Mouse (Mus musculus) embryonic facial prominence, embryonic 10.5 days (tissue): ENCODE measurements around the gene D130043K22Rik. TPM values are rescaled to one million over a fixed set of nuclear protein-coding genes. Genes with fewer than 3 reads are reported as not detected.

Source experiments
- DNase-seq: peaks from one replicate; pipeline ENCODE4 v3.0.0-alpha.2; 2017; ENCODE audit warnings: low spot score
- H3K27ac ChIP-seq: fragments of 300-500 bp; sonication (generic); replicated peaks from 2 replicates; pipeline ENCODE4 v1.5.1; 2016; ENCODE audit warnings: mild to moderate bottlenecking
- H3K27me3 ChIP-seq: fragments of 300-500 bp; sonication (generic); replicated peaks from 2 replicates; pipeline ENCODE4 v1.6.1; 2016; ENCODE audit warnings: low read depth, mild to moderate bottlenecking; ENCODE audit not compliant: poor library complexity, severe bottlenecking
- H3K36me3 ChIP-seq: fragments of 300-500 bp; sonication (generic); replicated peaks from 2 replicates; pipeline ENCODE4 v1.6.1; 2016; ENCODE audit warnings: mild to moderate bottlenecking, moderate library complexity
- H3K4me1 ChIP-seq: fragments of 300-500 bp; sonication (generic); 2 replicates; pipeline ENCODE4 v1.6.1; 2016
- H3K4me3 ChIP-seq: fragments of 300-500 bp; sonication (generic); 2 replicates; pipeline ENCODE4 v1.5.1; 2016; ENCODE audit warnings: mild to moderate bottlenecking, moderate library complexity
- H3K9me3 ChIP-seq: fragments of 300-500 bp; sonication (generic); 2 replicates; pipeline ENCODE4 v1.6.1; 2016; ENCODE audit warnings: mild to moderate bottlenecking
- WGBS: fragments of 180-500 bp; shearing (Covaris S2); methylation state at CpG from one replicate; pipeline ENCODE4 v1.1.7; 2016; 5-methylcytosine and 5-hydroxymethylcytosine counted together
- polyA plus RNA-seq: library from polyadenylated mRNA; unstranded; fragments of >200 nt; fragmentation: Nextera tagmentation; extraction: Ambion mirVana; gene quantifications from 2 replicates; pipeline ENCODE4 v1.2.1, GENCODE M21; 2016

The D130043K22Rik gene
- polyA plus RNA-seq, 1 experiment from 2014 or later = 0.27 TPM

GRCm38 (mm10) chr13:24914915-24915314 lies 70.0 kb downstream of the D130043K22Rik start:
- WGBS = 82% methylated on average over 4 of the region's 4 CpGs
- H3K36me3 ChIP-seq = peaks cover 50% of the 10 kb centered on the region
- no peak for DNase-seq

DNA sequence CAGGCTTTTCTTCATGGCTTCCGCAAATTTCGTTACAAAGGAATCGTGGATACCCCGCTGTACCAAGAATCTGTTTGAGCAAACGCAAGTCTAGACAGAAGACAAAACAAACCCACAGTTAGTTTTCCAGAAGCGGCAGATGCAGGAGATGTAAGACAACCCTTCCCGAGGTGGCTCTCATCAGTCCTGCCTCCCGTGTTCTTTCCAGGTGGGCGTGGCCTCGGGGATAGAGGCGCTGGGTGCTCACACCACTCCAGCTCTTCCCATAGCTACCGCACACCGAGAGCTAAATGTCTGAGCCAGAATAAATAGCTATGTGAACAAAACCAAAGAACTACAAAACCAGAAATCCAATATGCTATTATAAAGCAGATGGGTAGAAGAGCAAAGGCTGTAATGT lies 70.9 kb downstream of the D130043K22Rik start:
- peaks cover 50% of the 10 kb centered on the region for H3K36me3 ChIP-seq
- WGBS = 67% methylated on average over 13 of the region's 13 CpGs

More at GRCm38 (mm10) chr13:24914915-24915314, 70.0 kb downstream of the D130043K22Rik start:
- no peak overlapping the region for H3K4me3 ChIP-seq
- no peak overlapping the region for H3K27ac ChIP-seq
- H3K27me3 ChIP-seq = no peaks in the 10 kb centered on the region
- no peaks in the 10 kb centered on the region for H3K9me3 ChIP-seq
- no peaks in the 10 kb centered on the region for H3K4me1 ChIP-seq

GRCm38 (mm10) chr13:24920333-24920977 lies 75.5 kb downstream of the D130043K22Rik start:
- peak; percentile 50 for DNase-seq
- Histone ChIP-seq H3K27ac (no peak overlapping the region), H3K9me3 (no peaks in the 10 kb centered on the region), H3K4me1 (no peaks in the 10 kb centered on the region), H3K27me3 (no peaks in the 10 kb centered on the region), H3K4me3 (no peak overlapping the region), H3K36me3 (peaks cover 46% of the 10 kb centered on the region)
- WGBS = 24% methylated on average over 5 of the region's 5 CpGs

More for the DNA sequence above, 70.9 kb downstream of the D130043K22Rik start:
- no peak overlapping the region for H3K4me3 ChIP-seq
- H3K27ac ChIP-seq = no peak overlapping the region
- DNase-seq = no peak
- no peaks in the 10 kb centered on the region for H3K9me3 ChIP-seq
- H3K27me3 ChIP-seq = no peaks in the 10 kb centered on the region
- H3K4me1 ChIP-seq = no peaks in the 10 kb centered on the region

- H3K27me3 ChIP-seq = no peaks in the 10 kb centered on the region
- no peak for DNase-seq
- H3K36me3 ChIP-seq = peaks cover 46% of the 10 kb centered on the region
- no peak overlapping the region for H3K4me3 ChIP-seq
- WGBS = 86% methylated on average over 6 of the region's 6 CpGs
- H3K4me1 ChIP-seq = no peaks in the 10 kb centered on the region
- no peak overlapping the region for H3K27ac ChIP-seq
- H3K9me3 ChIP-seq = no peaks in the 10 kb centered on the region
These were observed 76.3 kb downstream of the D130043K22Rik start for GRCm38 (mm10) chr13:24921281-24921680.

DNA sequence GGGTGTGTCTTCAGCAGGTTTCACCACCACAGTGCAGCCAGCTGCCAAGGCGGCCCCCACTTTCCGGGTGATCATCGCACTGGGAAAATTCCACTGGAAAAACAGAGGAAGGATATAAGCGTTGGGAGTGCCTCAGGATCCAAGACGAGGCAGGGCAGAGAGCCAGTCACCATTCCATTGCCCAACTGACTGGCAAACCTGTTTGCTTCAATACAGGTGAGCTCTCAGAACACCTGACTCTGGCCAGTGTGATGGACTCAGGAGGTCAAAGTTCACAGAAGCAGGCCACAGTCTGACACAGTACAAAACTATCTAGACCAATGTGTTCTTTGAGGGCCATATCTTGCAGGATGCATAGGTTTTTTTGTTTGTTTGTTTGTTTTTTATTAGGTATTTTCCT lies 79.1 kb downstream of the D130043K22Rik start:
- H3K27ac ChIP-seq = no peak overlapping the region
- no peaks in the 10 kb centered on the region for H3K27me3 ChIP-seq
- H3K4me3 ChIP-seq = no peak overlapping the region
- WGBS = 90% methylated on average over 5 of the region's 5 CpGs
- no peaks in the 10 kb centered on the region for H3K4me1 ChIP-seq
- no peaks in the 10 kb centered on the region for H3K9me3 ChIP-seq
- no peak for DNase-seq
- peaks cover 29% of the 10 kb centered on the region for H3K36me3 ChIP-seq

- no peaks in the 10 kb centered on the region for H3K4me1 ChIP-seq
- H3K27me3 ChIP-seq = no peaks in the 10 kb centered on the region
- no peaks in the 10 kb centered on the region for H3K9me3 ChIP-seq
- no peak for DNase-seq
- no peak overlapping the region for H3K4me3 ChIP-seq
- H3K36me3 ChIP-seq = peaks cover 8% of the 10 kb centered on the region
- no peak overlapping the region for H3K27ac ChIP-seq
These were observed 85.7 kb downstream of the D130043K22Rik start for GRCm38 (mm10) chr13:24930591-24930990.

DNA sequence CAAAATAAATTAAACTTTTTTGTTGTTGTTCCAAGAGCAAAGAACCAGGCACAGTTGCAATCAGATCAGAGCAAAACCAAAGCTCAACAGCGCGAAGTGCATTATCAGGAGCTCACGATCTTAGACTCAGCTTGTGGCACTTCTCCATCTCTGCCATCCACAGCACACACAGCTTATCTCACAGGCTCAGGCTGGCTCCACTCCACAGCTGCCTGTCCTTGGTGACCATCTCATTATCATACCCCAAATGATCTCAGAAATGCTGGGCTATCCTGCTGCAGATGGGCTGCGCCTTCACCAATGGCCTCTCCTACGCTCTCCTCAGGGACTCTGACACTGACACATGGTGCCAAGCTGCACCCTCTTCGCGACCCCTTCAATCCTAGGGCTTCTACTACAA lies 88.3 kb downstream of the D130043K22Rik start:
- H3K27ac ChIP-seq = no peak overlapping the region
- no peak for DNase-seq
- 90% methylated on average over 7 of the region's 7 CpGs for WGBS
- H3K36me3 ChIP-seq = peaks cover 11% of the 10 kb centered on the region
- peaks cover 12% of the 10 kb centered on the region for H3K4me1 ChIP-seq
- peaks cover 10% of the 10 kb centered on the region for H3K27me3 ChIP-seq
- no peak overlapping the region for H3K4me3 ChIP-seq
- no peaks in the 10 kb centered on the region for H3K9me3 ChIP-seq

DNA sequence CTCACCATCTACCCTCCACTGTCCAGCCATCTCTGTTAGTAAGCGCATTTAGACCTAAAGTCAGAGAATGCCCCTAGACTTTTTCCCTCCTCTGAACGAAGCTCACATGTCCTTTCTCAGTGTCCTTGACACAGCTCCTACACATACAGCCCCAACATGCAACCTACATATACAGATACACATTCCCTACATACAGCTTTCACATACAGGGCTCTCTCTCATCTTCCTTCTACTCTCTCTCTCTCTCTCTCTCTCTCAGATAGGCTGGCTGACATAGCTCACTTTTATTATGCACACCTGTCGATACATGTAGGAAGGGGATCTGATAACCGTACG lies 91.8 kb downstream of the D130043K22Rik start:
- Histone ChIP-seq H3K4me1 (peaks cover 13% of the 10 kb centered on the region), H3K27ac (no peak overlapping the region; the same call in 1 of the 2 replicates), H3K27me3 (peaks cover 16% of the 10 kb centered on the region), H3K4me3 (peak overlapping the region; percentile 86), H3K9me3 (no peaks in the 10 kb centered on the region), H3K36me3 (peaks cover 11% of the 10 kb centered on the region)
- 60% methylated on average over 5 of the region's 5 CpGs for WGBS
- DNase-seq = no peak

- Histone ChIP-seq H3K9me3 (no peaks in the 10 kb centered on the region), H3K4me3 (peak within 1 kb of the TSS; percentile 86), H3K27me3 (peaks cover 21% of the 10 kb centered on the region), H3K4me1 (peaks cover 13% of the 10 kb centered on the region), H3K36me3 (peaks cover 11% of the 10 kb centered on the region), H3K27ac (peak within 1 kb of the TSS; percentile 88)
- peak; percentile 88 for DNase-seq
- WGBS = under 1% methylated on average over 75 of the region's 75 CpGs
These were observed 92.3 kb downstream of the D130043K22Rik start, which contains the start of gene Aldh5a1 for GRCm38 (mm10) chr13:24937108-24937838. TSS of gene Aldh5a1 (minus strand) at chr13:24937661.

DNA sequence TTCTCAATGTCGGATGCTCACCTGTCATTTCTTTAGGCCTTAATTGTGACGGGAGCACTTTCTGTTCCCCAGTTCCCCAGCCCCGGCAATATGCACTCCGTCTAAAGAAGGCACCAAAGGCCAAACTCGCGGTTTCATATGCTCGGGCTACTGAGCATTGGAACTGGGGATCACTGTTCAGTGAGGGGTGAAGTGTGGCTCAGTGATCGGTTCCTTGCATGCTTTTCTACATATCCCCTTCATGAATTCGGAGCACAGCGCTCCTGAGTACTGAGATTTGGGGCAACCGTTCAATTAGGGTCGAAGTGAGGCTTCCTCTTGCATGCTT lies 92.9 kb downstream of the D130043K22Rik start:
- H3K9me3 ChIP-seq = no peaks in the 10 kb centered on the region

DNA sequence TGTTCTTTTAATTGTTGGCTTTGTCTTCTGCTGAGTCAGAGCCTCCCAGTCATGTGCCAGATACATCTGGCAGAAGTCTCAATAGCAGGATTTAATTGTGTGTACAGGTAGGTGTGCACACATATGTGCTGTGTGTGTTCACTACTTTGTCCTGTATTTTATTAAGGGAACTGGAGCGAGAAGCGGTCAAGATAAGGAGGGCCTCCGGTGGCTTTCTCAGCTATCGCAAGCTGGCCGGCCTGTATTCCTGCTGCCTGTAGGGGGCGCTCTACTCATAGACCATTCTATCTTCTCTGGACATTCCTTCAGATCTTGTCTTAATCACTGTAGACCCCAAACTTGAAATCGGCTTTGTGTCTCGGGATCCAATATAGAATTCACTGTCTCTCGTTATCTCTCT lies 93.7 kb downstream of the D130043K22Rik start:
- peak; percentile 77 for DNase-seq
- Histone ChIP-seq H3K4me1 (peaks cover 19% of the 10 kb centered on the region), H3K9me3 (no peaks in the 10 kb centered on the region), H3K36me3 (peaks cover 11% of the 10 kb centered on the region), H3K27ac (no peak overlapping the region), H3K27me3 (peaks cover 24% of the 10 kb centered on the region), H3K4me3 (no peak overlapping the region)
- WGBS = 25% methylated on average over 9 of the region's 9 CpGs

More for the DNA sequence above, 92.9 kb downstream of the D130043K22Rik start:
- Histone ChIP-seq H3K36me3 (peaks cover 11% of the 10 kb centered on the region), H3K4me3 (peak overlapping the region; percentile 86), H3K4me1 (peaks cover 17% of the 10 kb centered on the region), H3K27me3 (peaks cover 23% of the 10 kb centered on the region), H3K27ac (peak overlapping the region; percentile 88)
- WGBS = 17% methylated on average over 12 of the region's 12 CpGs
- no peak for DNase-seq

- H3K9me3 ChIP-seq = no peaks in the 10 kb centered on the region
- WGBS = 84% methylated on average over 9 of the region's 9 CpGs
- no peak overlapping the region for H3K4me3 ChIP-seq
- no peak for DNase-seq
- peaks cover 8% of the 10 kb centered on the region for H3K36me3 ChIP-seq
- H3K4me1 ChIP-seq = peaks cover 19% of the 10 kb centered on the region
- H3K27ac ChIP-seq = no peak overlapping the region
- peaks cover 24% of the 10 kb centered on the region for H3K27me3 ChIP-seq
These were observed 94.5 kb downstream of the D130043K22Rik start for GRCm38 (mm10) chr13:24939472-24939871.
